ENCODE assay signal across 20 mouse cellular contexts in genomic region chr4:39527492-39527891, GRCm38 (mm10).
A peak's percentile ranks its signal among the peaks of the same experiment; 100 is the strongest.
DNase-seq lines count a peak whose midpoint lies in the region; ATAC-seq and TF ChIP-seq lines count a peak whose summit lies in the region.
"Had no signal": no experiment of that assay in that cellular context is flagged by ENCODE, and none has a peak within 500 bp of the region (broad histone marks: within the 10 kb centered on the region; RNA-seq: fewer than 3 reads in every experiment).

No protein-coding gene starts in this region.

- no peak for DNase-seq in forebrain, embryonic 11.5 days (ENCODE audit: low spot score)
- peak; percentile 60 for DNase-seq in brain, embryonic 14.5 days (ENCODE audit: low read depth)
- DNase-seq: adrenal gland, postnatal 10 days; adrenal gland, postnatal 25 days; B cell, adult 2 months; cerebellum, adult 11-12 months; cerebellum, adult 2 months; cerebellum, adult 9-10 months; cerebellum, postnatal 10 days; cerebellum, postnatal 25 days had no signal

- no peak overlapping the region for H3K4me3 ChIP-seq in forebrain, embryonic 11.5 days (ENCODE audit: low read depth, low read length)
- no peak overlapping the region for H3K4me3 ChIP-seq in forebrain, embryonic 16.5 days (replicated peaks; ENCODE audit: low read length)
- no peak overlapping the region for H3K4me3 ChIP-seq in forebrain, embryonic 13.5 days
- H3K4me3 ChIP-seq in forebrain, embryonic 15.5 days, result no peak overlapping the region
- H3K4me3 ChIP-seq: embryonic facial prominence, embryonic 10.5 days; embryonic facial prominence, embryonic 12.5 days had no signal

- peak; percentile 76 for ATAC-seq in forebrain, embryonic 11.5 days (replicated peaks; ENCODE audit: low FRiP score)
- no peak for ATAC-seq in forebrain, embryonic 16.5 days
- ATAC-seq in forebrain, embryonic 13.5 days, result peak; percentile 36; the same call in 1 of the 2 replicates
- no peak for ATAC-seq in forebrain, embryonic 15.5 days (replicated peaks)
- ATAC-seq: activated CD4-positive, CD25-positive, alpha-beta regulatory T cell, adult 4 months; CD4-positive, CD25-positive, alpha-beta regulatory T cell, adult 4 months; Patski had no signal

- no peak overlapping the region for H3K4me2 ChIP-seq in forebrain, embryonic 11.5 days (ENCODE audit: low read depth, low read length, severe bottlenecking)
- no peak overlapping the region for H3K4me2 ChIP-seq in forebrain, embryonic 16.5 days (ENCODE audit: low read length)
- no peak overlapping the region for H3K4me2 ChIP-seq in forebrain, embryonic 13.5 days
- H3K4me2 ChIP-seq in forebrain, embryonic 15.5 days (replicated peaks), result no peak overlapping the region
- H3K4me2 ChIP-seq: embryonic facial prominence, embryonic 12.5 days had no signal

- H3K27me3 ChIP-seq in forebrain, embryonic 11.5 days (ENCODE audit: control insufficient read depth, insufficient read depth, low read length), result no peaks in the 10 kb centered on the region
- no peaks in the 10 kb centered on the region for H3K27me3 ChIP-seq in forebrain, embryonic 16.5 days (replicated peaks; ENCODE audit: control insufficient read depth, insufficient read depth, low read length)
- H3K27me3 ChIP-seq in forebrain, embryonic 13.5 days, result no peaks in the 10 kb centered on the region
- no peaks in the 10 kb centered on the region for H3K27me3 ChIP-seq in forebrain, embryonic 15.5 days
- H3K27me3 ChIP-seq: CH12.LX; embryonic facial prominence, embryonic 12.5 days; Patski had no signal

- TF ChIP-seq POLR2A in brain, embryonic 14.5 days (IDR thresholded peaks at IDR 0.05; ENCODE audit: borderline replicate concordance, extremely low read depth, insufficient read depth, insufficient read length, poor library complexity, severe bottlenecking), result no peak

- no peak overlapping the region for H3K9ac ChIP-seq in forebrain, embryonic 11.5 days (ENCODE audit: low read length)
- H3K9ac ChIP-seq in forebrain, embryonic 16.5 days (replicated peaks; ENCODE audit: low read depth, low read length), result no peak overlapping the region
- no peak overlapping the region for H3K9ac ChIP-seq in forebrain, embryonic 13.5 days
- no peak overlapping the region for H3K9ac ChIP-seq in forebrain, embryonic 15.5 days (replicated peaks)
- H3K9ac ChIP-seq: embryonic facial prominence, embryonic 12.5 days had no signal

- WGBS in forebrain, embryonic 11.5 days, result 69% methylated on average over 2 of the region's 2 CpGs
- WGBS in forebrain, embryonic 16.5 days, result 47% methylated on average over 2 of the region's 2 CpGs
- WGBS in forebrain, embryonic 13.5 days, result 52% methylated on average over 2 of the region's 2 CpGs
- WGBS in forebrain, embryonic 15.5 days, result 44% methylated on average over 2 of the region's 2 CpGs

- no peaks in the 10 kb centered on the region for H3K36me3 ChIP-seq in forebrain, embryonic 11.5 days (ENCODE audit: control insufficient read depth, insufficient read depth, low read length)
- no peaks in the 10 kb centered on the region for H3K36me3 ChIP-seq in forebrain, embryonic 16.5 days (ENCODE audit: control insufficient read depth, insufficient read depth)
- no peaks in the 10 kb centered on the region for H3K36me3 ChIP-seq in forebrain, embryonic 13.5 days (ENCODE audit: poor library complexity, severe bottlenecking)
- no peaks in the 10 kb centered on the region for H3K36me3 ChIP-seq in forebrain, embryonic 15.5 days
- H3K36me3 ChIP-seq: embryonic facial prominence, embryonic 10.5 days; embryonic facial prominence, embryonic 12.5 days; G1E had no signal

- no peak overlapping the region for H3K27ac ChIP-seq in forebrain, embryonic 11.5 days (ENCODE audit: low read depth, low read length)
- H3K27ac ChIP-seq in forebrain, embryonic 16.5 days (ENCODE audit: low read length), result no peak overlapping the region
- H3K27ac ChIP-seq in forebrain, embryonic 13.5 days, result no peak overlapping the region
- H3K27ac ChIP-seq in forebrain, embryonic 15.5 days (replicated peaks), result no peak overlapping the region
- H3K27ac ChIP-seq: embryonic facial prominence, embryonic 10.5 days; embryonic facial prominence, embryonic 12.5 days had no signal

- H3K4me1 ChIP-seq in forebrain, embryonic 11.5 days (replicated peaks; ENCODE audit: control insufficient read depth, insufficient read depth, low read length), result no peaks in the 10 kb centered on the region
- H3K4me1 ChIP-seq in forebrain, embryonic 16.5 days (replicated peaks; ENCODE audit: control insufficient read depth, insufficient read depth, low read length), result no peaks in the 10 kb centered on the region
- 0 out of 2 replicates have a peak, but pooled peaks cover 6% of the 10 kb centered on the region for H3K4me1 ChIP-seq in forebrain, embryonic 13.5 days
- no peaks in the 10 kb centered on the region for H3K4me1 ChIP-seq in forebrain, embryonic 15.5 days
- H3K4me1 ChIP-seq: embryonic facial prominence, embryonic 10.5 days; embryonic facial prominence, embryonic 12.5 days had no signal

- no peak for TF ChIP-seq CTCF in brain, embryonic 14.5 days (IDR thresholded peaks at IDR 0.05; ENCODE audit: borderline replicate concordance, extremely low read depth, insufficient read depth, insufficient read length)

- no peaks in the 10 kb centered on the region for H3K9me3 ChIP-seq in forebrain, embryonic 11.5 days (ENCODE audit: control insufficient read depth, low read length)
- H3K9me3 ChIP-seq in forebrain, embryonic 16.5 days (ENCODE audit: control insufficient read depth, low read length), result no peaks in the 10 kb centered on the region
- H3K9me3 ChIP-seq in forebrain, embryonic 13.5 days (replicated peaks), result no peaks in the 10 kb centered on the region
- no peaks in the 10 kb centered on the region for H3K9me3 ChIP-seq in forebrain, embryonic 15.5 days
- H3K9me3 ChIP-seq: embryonic facial prominence, embryonic 10.5 days; embryonic facial prominence, embryonic 12.5 days; G1E had no signal

Comparison
In these comparisons a context has a peak if more than half of its experiments do, and no peak if none do; other contexts are left out.
1. ATAC-seq: peak in forebrain, embryonic 11.5 days (single experiment) and forebrain, embryonic 13.5 days (single experiment); none in forebrain, embryonic 16.5 days (single experiment) and forebrain, embryonic 15.5 days (single experiment).